Mouse (Mus musculus): ENCODE measurements around the gene Cd300ld3. TPM values are rescaled to one million over a fixed set of nuclear protein-coding genes. Genes with fewer than 3 reads are reported as not detected.

The Cd300ld3 gene
- total and polyA plus RNA-seq, 2 experiments from 2014 or later, result 0.82 TPM; not detected in 1

DNA sequence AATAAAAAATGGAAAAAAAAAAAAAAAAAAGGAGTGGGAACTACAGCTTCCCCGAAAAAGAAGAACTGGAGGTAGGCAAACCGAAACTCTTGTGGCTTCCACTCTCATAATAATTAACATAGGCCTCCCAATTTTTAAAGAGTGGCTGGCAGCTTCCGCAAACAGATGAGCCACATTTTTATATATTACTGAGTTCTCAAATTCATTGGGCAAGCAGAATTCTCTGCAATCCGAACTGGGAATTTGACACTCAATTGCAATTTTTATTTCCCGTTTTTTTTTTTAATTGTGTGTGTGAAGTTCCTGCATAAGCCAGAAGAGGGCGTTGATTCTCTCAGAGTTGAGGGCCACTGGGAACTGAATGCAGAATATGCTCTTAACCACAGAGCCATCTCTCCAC is 18.6 kb upstream of the Cd300ld3 start:
- Histone ChIP-seq H3K4me3 (ENCODE audit: low read depth, low read length) (no peak overlapping the region), H3K9me3 (ENCODE audit: low read length) (no peaks in the 10 kb centered on the region), H3K27ac (ENCODE audit: low read depth, low read length) (no peak overlapping the region), H3K4me2 (ENCODE audit: low read depth, low read length, poor library complexity, severe bottlenecking) (no peak overlapping the region), H3K27me3 (ENCODE audit: insufficient read depth, low read length) (no peaks in the 10 kb centered on the region), H3K36me3 (ENCODE audit: insufficient read depth, low read length) (no peaks in the 10 kb centered on the region), H3K9ac (replicated peaks; ENCODE audit: low read length, poor library complexity, severe bottlenecking) (no peak overlapping the region), H3K4me1 (ENCODE audit: insufficient read depth, low read length) (no peaks in the 10 kb centered on the region; the same call in 1 of the 2 replicates)
- peak; percentile 33 for TF ChIP-seq CTCF (IDR thresholded peaks at IDR 0.05)
- ATAC-seq (ENCODE audit: low FRiP score), result no peak
- DNase-seq (ENCODE audit: low spot score), result no peak
- WGBS, result 75% methylated on average over 6 of the region's 6 CpGs

DNA sequence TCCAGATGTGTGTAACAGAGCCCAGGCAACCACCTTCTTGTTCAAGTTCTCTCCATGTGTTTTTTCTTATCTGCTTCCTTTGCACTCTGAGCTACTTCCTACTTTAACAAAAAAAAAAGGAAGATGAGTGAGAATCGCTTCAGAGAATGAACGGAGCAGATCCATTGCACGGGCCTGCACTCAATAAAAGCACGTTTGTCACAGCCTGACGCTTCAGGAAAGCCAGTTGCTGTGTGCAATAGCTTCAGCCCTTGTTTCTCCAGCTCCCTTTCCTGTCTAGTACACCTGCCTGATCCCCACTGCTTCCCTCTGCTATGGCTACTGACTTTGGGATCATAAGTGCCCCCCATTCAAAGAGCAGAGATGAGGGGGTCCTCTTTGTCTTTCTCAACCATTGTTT is 13.9 kb upstream of the Cd300ld3 start, which contains the start of gene Cd300e:
Gene Cd300e (minus strand): TSS at position 101 of the 400 bp plus-strand sequence.
- 18% methylated on average over 5 of the region's 5 CpGs for WGBS

DNA sequence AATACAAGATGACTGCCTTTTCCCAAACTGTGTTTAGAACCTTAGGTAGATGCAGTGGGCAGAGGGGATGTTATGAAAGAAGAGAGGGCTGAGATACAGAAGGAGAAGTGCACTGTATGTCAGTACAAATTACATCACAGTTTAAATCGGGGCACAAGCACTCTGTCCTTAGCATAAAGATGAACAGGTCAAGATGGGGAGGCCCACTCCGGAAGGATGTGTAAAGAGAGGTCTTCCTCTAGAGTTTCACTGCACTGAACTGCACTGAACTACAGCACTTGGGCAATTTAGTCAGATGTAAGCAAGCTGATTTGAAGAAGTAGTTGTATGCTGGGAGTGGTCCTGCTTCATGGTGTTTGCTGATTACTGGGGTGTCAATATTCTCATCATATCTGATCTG is 11.6 kb upstream of the Cd300ld3 start:
- TF ChIP-seq CTCF (IDR thresholded peaks at IDR 0.05), result no peak
- no peak overlapping the region for H3K4me2 ChIP-seq (ENCODE audit: low read depth, low read length, poor library complexity, severe bottlenecking)
- ATAC-seq (ENCODE audit: low FRiP score), result no peak
- no peak overlapping the region for H3K9ac ChIP-seq (replicated peaks; ENCODE audit: low read length, poor library complexity, severe bottlenecking)
- H3K4me1 ChIP-seq (ENCODE audit: insufficient read depth, low read length), result no peaks in the 10 kb centered on the region
- H3K27me3 ChIP-seq (ENCODE audit: insufficient read depth, low read length), result no peaks in the 10 kb centered on the region
- H3K4me3 ChIP-seq (ENCODE audit: low read depth, low read length), result no peak overlapping the region
- H3K36me3 ChIP-seq (ENCODE audit: insufficient read depth, low read length), result no peaks in the 10 kb centered on the region
- 89% methylated on average over 2 of the region's 2 CpGs for WGBS
- H3K27ac ChIP-seq (ENCODE audit: low read depth, low read length), result no peak overlapping the region
- DNase-seq (ENCODE audit: low spot score), result no peak
- H3K9me3 ChIP-seq (ENCODE audit: low read length), result no peaks in the 10 kb centered on the region

More for the DNA sequence above, 13.9 kb upstream of the Cd300ld3 start, which contains the start of gene Cd300e:
- Histone ChIP-seq H3K4me1 (ENCODE audit: insufficient read depth, low read length) (no peaks in the 10 kb centered on the region), H3K9ac (replicated peaks; ENCODE audit: low read length, poor library complexity, severe bottlenecking) (no peak within 1 kb of the TSS), H3K27me3 (ENCODE audit: insufficient read depth, low read length) (no peaks in the 10 kb centered on the region), H3K9me3 (ENCODE audit: low read length) (no peaks in the 10 kb centered on the region), H3K4me2 (ENCODE audit: low read depth, low read length, poor library complexity, severe bottlenecking) (no peak within 1 kb of the TSS), H3K4me3 (ENCODE audit: low read depth, low read length) (no peak within 1 kb of the TSS), H3K36me3 (ENCODE audit: insufficient read depth, low read length) (no peaks in the 10 kb centered on the region), H3K27ac (ENCODE audit: low read depth, low read length) (no peak within 1 kb of the TSS)
- DNase-seq (ENCODE audit: low spot score) (no peak), ATAC-seq (ENCODE audit: low FRiP score) (no peak)
- no peak for TF ChIP-seq CTCF (IDR thresholded peaks at IDR 0.05)

DNA sequence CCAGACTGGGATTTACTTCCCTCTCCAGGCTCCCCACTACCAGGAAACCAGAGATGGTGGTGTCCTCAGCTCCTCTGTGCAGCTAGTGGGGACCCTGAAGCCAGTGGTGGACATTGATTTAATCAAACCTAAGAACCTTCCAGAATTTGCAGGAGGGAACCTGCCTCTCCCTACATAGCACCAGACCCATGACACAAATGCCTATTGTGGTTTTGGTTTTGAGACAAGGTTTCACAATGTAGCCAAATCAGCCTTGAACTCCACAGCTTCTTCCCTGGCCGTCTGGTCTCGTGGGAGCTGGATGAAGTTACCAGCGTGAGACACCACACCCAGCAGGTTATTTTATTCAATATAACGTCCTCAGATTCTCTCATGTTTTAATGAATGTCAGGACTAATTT is 10.5 kb upstream of the Cd300ld3 start:
- Histone ChIP-seq H3K27ac (ENCODE audit: low read depth, low read length) (no peak overlapping the region), H3K36me3 (ENCODE audit: insufficient read depth, low read length) (no peaks in the 10 kb centered on the region), H3K9me3 (ENCODE audit: low read length) (no peaks in the 10 kb centered on the region), H3K4me3 (ENCODE audit: low read depth, low read length) (no peak overlapping the region), H3K4me2 (ENCODE audit: low read depth, low read length, poor library complexity, severe bottlenecking) (no peak overlapping the region), H3K27me3 (ENCODE audit: insufficient read depth, low read length) (no peaks in the 10 kb centered on the region), H3K4me1 (ENCODE audit: insufficient read depth, low read length) (no peaks in the 10 kb centered on the region), H3K9ac (replicated peaks; ENCODE audit: low read length, poor library complexity, severe bottlenecking) (no peak overlapping the region)
- no peak for DNase-seq (ENCODE audit: low spot score)
- ATAC-seq (ENCODE audit: low FRiP score), result no peak
- TF ChIP-seq CTCF (IDR thresholded peaks at IDR 0.05), result no peak
- 79% methylated on average over 4 of the region's 4 CpGs for WGBS

DNA sequence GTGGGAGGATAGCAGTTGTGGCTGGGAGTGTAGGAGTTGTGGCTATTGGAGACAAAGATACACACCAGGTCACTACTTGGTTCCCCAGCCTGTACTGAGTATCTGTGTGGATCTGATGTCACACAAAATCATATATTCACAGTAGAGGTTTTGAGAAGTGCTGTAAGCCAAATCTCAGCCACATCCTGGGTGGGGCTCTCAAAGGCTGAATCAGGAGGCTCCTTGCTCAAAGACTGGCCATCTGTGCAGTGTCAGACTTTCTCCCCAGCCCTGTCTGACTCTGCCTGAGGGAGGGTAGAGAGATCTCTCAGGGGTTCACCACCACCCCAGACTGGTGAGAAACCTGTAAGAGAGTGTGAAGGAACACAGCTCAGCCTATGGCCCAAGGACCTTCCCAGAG is 6.3 kb upstream of the Cd300ld3 start:
- H3K36me3 ChIP-seq (ENCODE audit: insufficient read depth, low read length), result no peaks in the 10 kb centered on the region
- TF ChIP-seq CTCF (IDR thresholded peaks at IDR 0.05), result no peak
- H3K4me1 ChIP-seq (ENCODE audit: insufficient read depth, low read length), result no peaks in the 10 kb centered on the region
- DNase-seq (ENCODE audit: low spot score) (no peak), ATAC-seq (ENCODE audit: low FRiP score) (no peak)
- H3K27ac ChIP-seq (ENCODE audit: low read depth, low read length), result no peak overlapping the region
- H3K9me3 ChIP-seq (ENCODE audit: low read length), result no peaks in the 10 kb centered on the region
- H3K4me2 ChIP-seq (ENCODE audit: low read depth, low read length, poor library complexity, severe bottlenecking), result no peak overlapping the region
- no peaks in the 10 kb centered on the region for H3K27me3 ChIP-seq (ENCODE audit: insufficient read depth, low read length)
- no peak overlapping the region for H3K9ac ChIP-seq (replicated peaks; ENCODE audit: low read length, poor library complexity, severe bottlenecking)
- no peak overlapping the region for H3K4me3 ChIP-seq (ENCODE audit: low read depth, low read length)

DNA sequence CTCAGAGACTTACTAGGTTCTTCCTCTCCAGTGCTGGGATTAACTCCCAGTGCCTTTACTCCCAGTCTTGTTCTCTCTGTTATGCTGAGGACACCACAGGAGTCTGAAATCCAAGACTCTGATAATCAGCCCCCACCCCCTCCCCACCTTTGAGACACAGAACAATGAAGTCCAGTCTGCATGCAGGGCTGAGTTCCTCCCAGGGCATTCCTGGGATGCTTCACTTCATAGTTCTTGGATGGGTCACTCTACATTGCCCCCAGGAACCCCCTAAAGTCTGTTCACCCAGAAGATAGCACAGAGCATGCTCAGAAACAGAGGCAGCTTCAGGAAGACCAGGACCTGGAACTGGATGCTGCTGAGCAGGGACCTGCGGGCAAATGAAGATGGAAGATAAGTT is 4.8 kb upstream of the Cd300ld3 start:
- no peak for ATAC-seq (ENCODE audit: low FRiP score)
- H3K4me1 ChIP-seq (ENCODE audit: insufficient read depth, low read length), result no peaks in the 10 kb centered on the region
- H3K9ac ChIP-seq (replicated peaks; ENCODE audit: low read length, poor library complexity, severe bottlenecking), result no peak overlapping the region
- no peaks in the 10 kb centered on the region for H3K36me3 ChIP-seq (ENCODE audit: insufficient read depth, low read length)
- H3K27ac ChIP-seq (ENCODE audit: low read depth, low read length), result no peak overlapping the region
- no peak for TF ChIP-seq CTCF (IDR thresholded peaks at IDR 0.05)
- DNase-seq (ENCODE audit: low spot score), result no peak
- no peaks in the 10 kb centered on the region for H3K9me3 ChIP-seq (ENCODE audit: low read length)
- no peak overlapping the region for H3K4me2 ChIP-seq (ENCODE audit: low read depth, low read length, poor library complexity, severe bottlenecking)
- H3K4me3 ChIP-seq (ENCODE audit: low read depth, low read length), result no peak overlapping the region
- H3K27me3 ChIP-seq (ENCODE audit: insufficient read depth, low read length), result no peaks in the 10 kb centered on the region
- WGBS, result 78% methylated on average over 1 of the region's 1 CpGs
